Mouse (Mus musculus) spleen, adult 2 months (tissue): ENCODE measurements around the gene Gpr143. TPM values are rescaled to one million over a fixed set of nuclear protein-coding genes. Genes with fewer than 3 reads are reported as not detected.

Source experiments
- DNase-seq, 2 experiments: peaks; one replicate each; pipeline versions ENCODE4 v3.0.0 to v3.0.0-alpha.2; 2012 to 2021; ENCODE audit warnings: low spot score in 2 of 2, low read depth in 1 of 2
- H3K27ac ChIP-seq: fragments of 200-500 bp; 2 replicates; pipeline ENCODE4 v1.5.1; 2012; ENCODE audit warnings: low read length, inconsistent platforms; ENCODE audit not compliant: insufficient read depth
- H3K27me3 ChIP-seq: fragments of 200-500 bp; 2 replicates; pipeline ENCODE4 v1.6.1; 2012; ENCODE audit warnings: mild to moderate bottlenecking, moderate library complexity, low read length, inconsistent platforms; ENCODE audit not compliant: control insufficient read depth, insufficient read depth
- H3K36me3 ChIP-seq: fragments of 200-500 bp; 2 replicates; pipeline ENCODE4 v1.6.1; 2012; ENCODE audit warnings: mild to moderate bottlenecking, low read length, inconsistent platforms; ENCODE audit not compliant: control insufficient read depth, insufficient read depth
- H3K4me1 ChIP-seq: fragments of 200-500 bp; 2 replicates; pipeline ENCODE4 v1.6.1; 2011; ENCODE audit warnings: inconsistent platforms; ENCODE audit not compliant: control insufficient read depth, insufficient read depth, insufficient read length
- H3K4me3 ChIP-seq: fragments of 200-500 bp; 2 replicates; pipeline ENCODE4 v1.5.1; 2011; ENCODE audit warnings: mild to moderate bottlenecking, inconsistent platforms; ENCODE audit not compliant: insufficient read depth, insufficient read length; ENCODE audit errors: extremely low read depth
- CTCF ChIP-seq: fragments of 200-500 bp; IDR thresholded peaks from 2 replicates; pipeline ENCODE4 v1.5.1; 2011; ENCODE audit warnings: mild to moderate bottlenecking, inconsistent platforms; ENCODE audit not compliant: insufficient read depth, insufficient read length, insufficient replicate concordance; ENCODE audit errors: extremely low read depth
- POLR2A ChIP-seq: fragments of 200-500 bp; IDR thresholded peaks from 2 replicates; pipeline ENCODE4 v1.6.1; 2011; ENCODE audit warnings: low read depth, low read length, inconsistent platforms
- WGBS: fragments of 180-500 bp; shearing (Covaris S2); methylation state at CpG from one replicate; pipeline ENCODE4 v1.1.7; 2018; 5-methylcytosine and 5-hydroxymethylcytosine counted together
- polyA plus RNA-seq: library from polyadenylated mRNA; depleted of rRNA; stranded (reverse); fragments of >200 nt; gene quantifications from 2 replicates; pipeline ENCODE4 v1.2.3, GENCODE M21; 2012; rRNA removed

The Gpr143 gene
- polyA plus RNA-seq = 0.09 TPM in 1 of 2 replicates, not detected in the other

GRCm38 (mm10) chrX:152781720-152782403, at the start of gene Gpr143:
Gene Gpr143, plus strand, starts transcription at chrX:152781921.
- Histone ChIP-seq H3K27ac (no peak within 1 kb of the TSS), H3K36me3 (no peaks in the 10 kb centered on the region), H3K4me3 (no peak within 1 kb of the TSS), H3K27me3 (no peaks in the 10 kb centered on the region), H3K4me1 (no peaks in the 10 kb centered on the region)
- TF ChIP-seq CTCF (no peak), POLR2A (no peak)
- WGBS = 22% methylated on average over 26 of the region's 26 CpGs
- DNase-seq = no peak

DNA sequence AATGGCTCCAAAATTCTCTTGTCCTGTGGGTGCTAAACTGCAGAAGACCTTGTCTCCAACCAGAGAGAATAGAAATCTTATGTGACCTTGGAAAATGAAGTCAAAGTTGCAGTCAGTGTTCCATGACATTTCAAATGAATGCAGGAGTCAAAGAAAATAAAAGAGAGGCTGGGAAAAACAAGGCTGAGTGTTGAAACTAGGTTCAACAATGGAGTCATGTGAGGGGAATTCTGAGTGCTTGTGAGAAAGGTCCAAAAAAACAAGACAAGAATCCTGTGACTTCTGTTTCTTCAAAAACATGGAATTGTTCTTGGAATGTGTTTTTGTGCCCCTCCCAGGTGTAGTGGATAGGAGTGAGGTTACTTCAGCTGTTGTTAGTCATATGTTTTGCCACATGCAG, 46.4 kb upstream of the Gpr143 start:
- Histone ChIP-seq H3K27me3 (no peaks in the 10 kb centered on the region), H3K4me1 (no peaks in the 10 kb centered on the region)
- DNase-seq = no peak

GRCm38 (mm10) chrX:152738191-152738590, 43.5 kb upstream of the Gpr143 start:
- WGBS = 61% methylated on average over 2 of the region's 2 CpGs
- Histone ChIP-seq H3K27ac (no peak overlapping the region), H3K27me3 (no peaks in the 10 kb centered on the region), H3K4me1 (no peaks in the 10 kb centered on the region), H3K36me3 (no peaks in the 10 kb centered on the region), H3K4me3 (no peak overlapping the region)
- no peak for DNase-seq
- TF ChIP-seq POLR2A (no peak), CTCF (no peak)

More for the DNA sequence above, 46.4 kb upstream of the Gpr143 start:
- TF ChIP-seq CTCF (no peak), POLR2A (no peak)
- no peaks in the 10 kb centered on the region for H3K36me3 ChIP-seq
- no peak overlapping the region for H3K27ac ChIP-seq
- no peak overlapping the region for H3K4me3 ChIP-seq

- Histone ChIP-seq H3K36me3 (no peaks in the 10 kb centered on the region), H3K4me3 (no peak overlapping the region), H3K27ac (no peak overlapping the region), H3K4me1 (no peaks in the 10 kb centered on the region), H3K27me3 (no peaks in the 10 kb centered on the region)
- TF ChIP-seq POLR2A = no peak
- TF ChIP-seq CTCF = no peak
- DNase-seq = no peak
- 80% methylated on average over 4 of the region's 4 CpGs for WGBS
These were observed 42.9 kb upstream of the Gpr143 start for GRCm38 (mm10) chrX:152738759-152739368.

DNA sequence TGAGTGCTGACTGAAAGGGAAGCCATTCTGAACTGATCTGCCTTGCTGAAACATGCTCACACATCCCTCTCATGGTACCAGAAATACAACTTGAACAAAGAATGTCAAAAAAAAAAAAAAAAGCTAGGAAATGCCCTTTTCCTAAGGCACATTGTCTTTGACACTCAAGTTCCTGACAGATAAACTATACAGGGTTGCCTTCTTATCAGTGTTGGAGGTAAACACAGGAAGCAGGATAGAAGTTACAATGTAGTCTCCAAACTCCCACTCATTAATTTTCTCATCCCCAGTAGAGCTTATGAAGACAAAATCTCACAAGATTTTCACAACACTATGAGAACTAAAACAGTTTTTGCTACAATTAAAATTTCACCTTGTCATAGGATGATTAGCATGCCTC, 38.1 kb upstream of the Gpr143 start:
- Histone ChIP-seq H3K4me1 (no peaks in the 10 kb centered on the region), H3K27ac (no peak overlapping the region), H3K36me3 (no peaks in the 10 kb centered on the region), H3K4me3 (no peak overlapping the region), H3K27me3 (no peaks in the 10 kb centered on the region)
- TF ChIP-seq CTCF = no peak
- TF ChIP-seq POLR2A = no peak
- DNase-seq = no peak

DNA sequence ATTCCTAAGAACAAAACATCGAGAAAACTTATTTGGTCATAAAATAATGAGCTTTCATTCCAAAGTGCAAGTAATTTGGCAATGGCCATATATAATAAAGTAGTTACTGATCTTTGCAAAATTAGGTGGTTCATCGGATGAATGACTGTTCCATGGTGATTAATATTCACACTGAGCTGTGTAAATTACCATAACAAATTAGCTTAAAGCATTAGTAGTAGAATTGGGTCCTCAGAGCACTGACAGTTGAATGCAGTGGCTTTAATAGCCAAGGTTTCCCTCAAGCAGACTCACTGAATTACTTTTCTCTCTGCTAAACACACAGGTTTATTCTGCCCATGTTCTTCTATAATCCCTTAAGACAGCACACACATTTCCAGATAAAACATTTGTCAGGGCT, 35.8 kb upstream of the Gpr143 start:
- WGBS = 84% methylated on average over 2 of the region's 2 CpGs
- no peak for DNase-seq
- no peak overlapping the region for H3K27ac ChIP-seq
- H3K36me3 ChIP-seq = no peaks in the 10 kb centered on the region
- no peak overlapping the region for H3K4me3 ChIP-seq
- TF ChIP-seq CTCF = no peak
- no peak for TF ChIP-seq POLR2A
- H3K27me3 ChIP-seq = no peaks in the 10 kb centered on the region
- H3K4me1 ChIP-seq = no peaks in the 10 kb centered on the region

DNA sequence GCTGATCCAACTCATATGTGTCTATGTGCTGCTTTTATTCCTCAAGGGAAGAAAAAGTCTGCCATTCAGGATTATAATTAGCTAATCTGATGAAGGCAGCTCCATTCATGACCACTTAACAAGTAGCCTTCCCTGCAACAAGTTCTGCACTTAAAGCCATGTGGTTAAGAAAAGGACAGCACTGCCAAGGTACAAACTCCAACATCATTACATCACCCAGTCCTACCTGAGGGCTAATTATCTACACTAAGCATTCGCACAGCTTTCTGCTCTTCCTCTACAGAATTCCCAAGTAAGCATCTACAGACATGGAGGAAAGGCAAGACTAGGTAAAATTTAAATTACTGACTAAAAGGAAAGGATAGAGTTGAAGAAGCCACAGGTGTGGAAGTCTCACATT, 25.9 kb upstream of the Gpr143 start:
- no peaks in the 10 kb centered on the region for H3K4me1 ChIP-seq
- H3K36me3 ChIP-seq = no peaks in the 10 kb centered on the region
- H3K27me3 ChIP-seq = no peaks in the 10 kb centered on the region
- 83% methylated on average over 1 of the region's 1 CpGs for WGBS
- DNase-seq = no peak
- TF ChIP-seq POLR2A (no peak), CTCF (no peak)
- H3K4me3 ChIP-seq = no peak overlapping the region
- H3K27ac ChIP-seq = no peak overlapping the region
